Mouse (Mus musculus) cortical plate, adult 2 months (tissue): Measurements from ENCODE around the gene Ilk.

Source experiments
- CTCF ChIP-seq: fragments of 200-500 bp; IDR thresholded peaks from 2 replicates; pipeline ENCODE4 v1.5.1; 2011; ENCODE audit warnings: mild to moderate bottlenecking, control low read depth, low read length; ENCODE audit not compliant: insufficient read depth; ENCODE audit errors: extremely low read depth
- POLR2A ChIP-seq: fragments of 200-500 bp; IDR thresholded peaks from 2 replicates; pipeline ENCODE4 v1.6.1; 2011; ENCODE audit warnings: mild to moderate bottlenecking, low read length, control low read depth; ENCODE audit not compliant: insufficient read depth; ENCODE audit errors: extremely low read depth

DNA sequence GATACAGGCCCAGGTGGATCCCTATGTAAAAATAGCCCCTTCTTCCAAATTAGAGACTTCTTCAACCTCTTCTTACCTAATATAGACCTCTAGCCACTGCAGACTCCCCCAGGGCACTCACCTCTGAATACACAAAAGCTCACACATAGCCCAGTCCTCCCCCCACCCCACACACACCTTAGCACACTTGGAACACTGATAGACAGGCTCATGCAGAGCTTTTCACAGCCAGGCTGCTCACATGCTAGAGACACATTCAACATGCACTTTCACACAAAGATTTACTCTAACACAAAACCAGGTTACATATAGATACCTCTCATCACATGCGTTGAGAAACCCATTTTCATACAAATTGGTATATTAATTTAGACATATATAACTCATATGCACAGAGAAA is 40.9 kb downstream of the Ilk start:
- no peak for TF ChIP-seq CTCF
- TF ChIP-seq POLR2A: no peak
